Mouse (Mus musculus): ENCODE results near the gene C1ra. TPM values are rescaled to one million over a fixed set of nuclear protein-coding genes. Genes with fewer than 3 reads are reported as not detected.
A peak's percentile ranks its signal among the peaks of the same experiment; 100 is the strongest.

Gene C1ra
- 1.9 TPM for polyA plus RNA-seq (2012; fragmentation: generic; extraction: Trizol)

- no peak for TF ChIP-seq E2F4 (IDR thresholded peaks at IDR 0.05; ENCODE audit: insufficient read depth)
- TF ChIP-seq CEBPB (IDR thresholded peaks at IDR 0.05; ENCODE audit: insufficient read depth, poor library complexity, severe bottlenecking), result no peak
- TF ChIP-seq TCF3 (IDR thresholded peaks at IDR 0.05; ENCODE audit: insufficient read length, low read depth), result no peak
- no peak for TF ChIP-seq TCF12 (IDR thresholded peaks at IDR 0.05; ENCODE audit: insufficient read depth, poor library complexity, severe bottlenecking)
- TF ChIP-seq SRF (IDR thresholded peaks at IDR 0.05; ENCODE audit: control insufficient read depth, insufficient read length, low read depth), result no peak
- peak within 1 kb of the TSS; percentile 10 for H3K4me3 ChIP-seq
Measured at GRCm38 (mm10) chr6:124512355-124512836, at the start of gene C1ra. C1ra (plus strand) TSS chr6:124512405.

GRCm38 (mm10) chr6:124463881-124464291 is 48.3 kb upstream of the C1ra start:
- H3ac ChIP-seq (ENCODE audit: control insufficient read depth, insufficient read length), result no peak overlapping the region
- no peak for TF ChIP-seq MAX (IDR thresholded peaks at IDR 0.05; ENCODE audit: low read depth)
- TF ChIP-seq TCF3 (IDR thresholded peaks at IDR 0.05; ENCODE audit: insufficient read length, low read depth), result no peak
- no peak for TF ChIP-seq POLR2A (IDR thresholded peaks at IDR 0.05; ENCODE audit: insufficient read length, low read depth)
- no peak for TF ChIP-seq CEBPB (IDR thresholded peaks at IDR 0.05; ENCODE audit: insufficient read depth, poor library complexity, severe bottlenecking)
- no peak for TF ChIP-seq MYOD1 (IDR thresholded peaks at IDR 0.05; ENCODE audit: control insufficient read depth in 1 of 3, insufficient read length in 2 of 3, low read depth in 2 of 3)
- TF ChIP-seq MYOG (IDR thresholded peaks at IDR 0.05; ENCODE audit: control insufficient read depth in 1 of 3, insufficient read depth in 1 of 3, insufficient read length in 2 of 3, low read depth in 2 of 3), result no peak
- TF ChIP-seq POLR2AphosphoS2 (IDR thresholded peaks at IDR 0.05; ENCODE audit: insufficient read length, low read depth), result no peak
- no peak for TF ChIP-seq SRF (IDR thresholded peaks at IDR 0.05; ENCODE audit: control insufficient read depth, insufficient read length, low read depth)
- no peak for TF ChIP-seq E2F4 (IDR thresholded peaks at IDR 0.05; ENCODE audit: insufficient read depth)
- H3K4me2 ChIP-seq (ENCODE audit: low read depth), result no peak overlapping the region
- no peaks in the 10 kb centered on the region for H3K36me3 ChIP-seq (ENCODE audit: control insufficient read depth, insufficient read depth)
- no peaks in the 10 kb centered on the region for H3K79me2 ChIP-seq (ENCODE audit: control insufficient read depth, insufficient read depth)
- no peak overlapping the region for H3K4me3 ChIP-seq
- peaks cover 34% of the 10 kb centered on the region for H3K27me3 ChIP-seq (ENCODE audit: control insufficient read depth, insufficient read depth, insufficient read length)

More at GRCm38 (mm10) chr6:124512355-124512836, at the start of gene C1ra:
- Histone ChIP-seq H3K4me2 (ENCODE audit: low read depth) (peak within 1 kb of the TSS; percentile 97), H3ac (ENCODE audit: control insufficient read depth, insufficient read length) (no peak within 1 kb of the TSS), H3K79me2 (ENCODE audit: control insufficient read depth, insufficient read depth) (no peaks in the 10 kb centered on the region), H3K36me3 (ENCODE audit: control insufficient read depth, insufficient read depth) (no peaks in the 10 kb centered on the region), H3K27me3 (ENCODE audit: control insufficient read depth, insufficient read depth, insufficient read length) (no peaks in the 10 kb centered on the region)

DNA sequence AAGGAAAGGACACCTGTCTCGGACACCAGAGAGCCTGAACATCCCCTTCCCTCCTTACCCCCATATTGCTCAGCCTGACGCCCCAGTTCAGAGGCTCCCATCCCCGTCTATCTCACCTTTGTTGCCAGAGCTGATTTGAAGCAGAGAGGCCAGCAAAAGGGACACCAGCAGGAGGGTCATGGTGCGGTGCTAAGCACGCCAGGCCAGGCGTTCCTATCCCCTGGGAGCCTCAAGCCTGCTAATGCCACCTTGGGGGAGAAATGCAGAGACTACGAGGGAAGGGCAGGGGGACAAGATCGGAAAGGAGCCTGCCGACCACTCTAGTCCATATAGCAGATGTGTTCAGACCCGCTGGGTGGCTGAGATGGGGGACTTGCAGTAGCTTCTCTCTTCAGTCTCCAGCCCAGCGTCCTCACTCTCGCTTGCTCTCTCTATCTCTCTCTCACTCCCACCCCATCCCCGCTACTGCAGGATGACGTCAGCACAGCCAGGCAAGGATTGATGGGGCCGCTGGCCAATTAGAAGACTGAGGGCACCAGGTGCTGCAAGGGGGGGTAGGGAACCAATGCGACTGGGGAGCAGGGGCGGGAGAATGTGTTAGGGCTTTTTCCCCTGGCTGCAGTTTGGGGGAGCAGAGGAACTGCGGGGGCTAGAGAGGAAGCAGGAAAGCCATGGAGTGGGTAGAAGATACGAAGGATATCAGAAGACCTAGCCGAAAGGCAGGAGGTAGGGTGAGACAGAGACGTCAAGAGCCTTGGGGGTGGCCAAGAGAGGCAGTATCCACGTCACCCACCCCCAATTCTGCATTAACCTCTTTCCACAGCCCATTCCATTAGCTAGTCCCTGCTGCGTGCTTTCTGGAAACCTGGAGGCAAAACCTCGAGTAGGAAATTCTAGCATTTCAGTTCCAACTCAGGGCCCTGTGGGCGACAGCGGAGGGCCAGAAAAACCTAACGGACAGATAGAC is 47.6 kb upstream of the C1ra start, which contains the start of gene Clstn3:
TSS of gene Clstn3 (minus strand) at position 490 of the 967 bp plus-strand sequence.
- no peak within 1 kb of the TSS for H3K4me3 ChIP-seq

GRCm38 (mm10) chr6:124465299-124465698 is 46.9 kb upstream of the C1ra start:
- no peak overlapping the region for H3K4me3 ChIP-seq
- TF ChIP-seq SRF (IDR thresholded peaks at IDR 0.05; ENCODE audit: control insufficient read depth, insufficient read length, low read depth) (no peak), MYOG (IDR thresholded peaks at IDR 0.05; ENCODE audit: control insufficient read depth in 1 of 3, insufficient read depth in 1 of 3, insufficient read length in 2 of 3, low read depth in 2 of 3) (no peak), POLR2AphosphoS2 (IDR thresholded peaks at IDR 0.05; ENCODE audit: insufficient read length, low read depth) (no peak), CEBPB (IDR thresholded peaks at IDR 0.05; ENCODE audit: insufficient read depth, poor library complexity, severe bottlenecking) (no peak), TCF3 (IDR thresholded peaks at IDR 0.05; ENCODE audit: insufficient read length, low read depth) (no peak), REST (IDR thresholded peaks at IDR 0.05; ENCODE audit: insufficient read depth, insufficient read length) (no peak), USF1 (IDR thresholded peaks at IDR 0.05; ENCODE audit: low read depth) (no peak), MAX (IDR thresholded peaks at IDR 0.05; ENCODE audit: low read depth) (no peak), POLR2A (IDR thresholded peaks at IDR 0.05; ENCODE audit: insufficient read length, low read depth) (no peak), TCF12 (IDR thresholded peaks at IDR 0.05; ENCODE audit: insufficient read depth, poor library complexity, severe bottlenecking) (no peak), MYOD1 (IDR thresholded peaks at IDR 0.05; ENCODE audit: control insufficient read depth in 1 of 3, insufficient read length in 2 of 3, low read depth in 2 of 3) (no peak), E2F4 (IDR thresholded peaks at IDR 0.05; ENCODE audit: insufficient read depth) (no peak)
- H3ac ChIP-seq (ENCODE audit: control insufficient read depth, insufficient read length), result no peak overlapping the region
- H3K36me3 ChIP-seq (ENCODE audit: control insufficient read depth, insufficient read depth), result no peaks in the 10 kb centered on the region
- peaks cover 33% of the 10 kb centered on the region for H3K27me3 ChIP-seq (ENCODE audit: control insufficient read depth, insufficient read depth, insufficient read length)
- no peaks in the 10 kb centered on the region for H3K79me2 ChIP-seq (ENCODE audit: control insufficient read depth, insufficient read depth)
- H3K4me2 ChIP-seq (ENCODE audit: low read depth), result peak overlapping the region; percentile 52

More for the DNA sequence above, 47.6 kb upstream of the C1ra start, which contains the start of gene Clstn3:
- Histone ChIP-seq H3K79me2 (ENCODE audit: control insufficient read depth, insufficient read depth) (no peaks in the 10 kb centered on the region), H3K4me2 (ENCODE audit: low read depth) (peak within 1 kb of the TSS; percentile 52), H3K36me3 (ENCODE audit: control insufficient read depth, insufficient read depth) (no peaks in the 10 kb centered on the region), H3ac (ENCODE audit: control insufficient read depth, insufficient read length) (no peak within 1 kb of the TSS), H3K27me3 (ENCODE audit: control insufficient read depth, insufficient read depth, insufficient read length) (peaks cover 36% of the 10 kb centered on the region)
- TF ChIP-seq MAX (IDR thresholded peaks at IDR 0.05; ENCODE audit: low read depth), result no peak
- TF ChIP-seq CEBPB (IDR thresholded peaks at IDR 0.05; ENCODE audit: insufficient read depth, poor library complexity, severe bottlenecking), result no peak
- no peak for TF ChIP-seq POLR2AphosphoS2 (IDR thresholded peaks at IDR 0.05; ENCODE audit: insufficient read length, low read depth)
- TF ChIP-seq TCF12 (IDR thresholded peaks at IDR 0.05; ENCODE audit: insufficient read depth, poor library complexity, severe bottlenecking), result no peak
- no peak for TF ChIP-seq USF1 (IDR thresholded peaks at IDR 0.05; ENCODE audit: low read depth)
- TF ChIP-seq SRF (IDR thresholded peaks at IDR 0.05; ENCODE audit: control insufficient read depth, insufficient read length, low read depth), result no peak
- TF ChIP-seq MYOD1 (IDR thresholded peaks at IDR 0.05; ENCODE audit: control insufficient read depth in 1 of 3, insufficient read length in 2 of 3, low read depth in 2 of 3), result peak in 2 of 3 experiments; percentile 36 to 65

Data from myocyte (in vitro differentiated cells).